Mouse (Mus musculus): Measurements from ENCODE around the gene Tmub2. TPM values are rescaled to one million over a fixed set of nuclear protein-coding genes. Genes with fewer than 3 reads are reported as not detected.

Tmub2 gene
- polyA plus RNA-seq, 1 experiment from 2014 or later, result 46.1 TPM

DNA sequence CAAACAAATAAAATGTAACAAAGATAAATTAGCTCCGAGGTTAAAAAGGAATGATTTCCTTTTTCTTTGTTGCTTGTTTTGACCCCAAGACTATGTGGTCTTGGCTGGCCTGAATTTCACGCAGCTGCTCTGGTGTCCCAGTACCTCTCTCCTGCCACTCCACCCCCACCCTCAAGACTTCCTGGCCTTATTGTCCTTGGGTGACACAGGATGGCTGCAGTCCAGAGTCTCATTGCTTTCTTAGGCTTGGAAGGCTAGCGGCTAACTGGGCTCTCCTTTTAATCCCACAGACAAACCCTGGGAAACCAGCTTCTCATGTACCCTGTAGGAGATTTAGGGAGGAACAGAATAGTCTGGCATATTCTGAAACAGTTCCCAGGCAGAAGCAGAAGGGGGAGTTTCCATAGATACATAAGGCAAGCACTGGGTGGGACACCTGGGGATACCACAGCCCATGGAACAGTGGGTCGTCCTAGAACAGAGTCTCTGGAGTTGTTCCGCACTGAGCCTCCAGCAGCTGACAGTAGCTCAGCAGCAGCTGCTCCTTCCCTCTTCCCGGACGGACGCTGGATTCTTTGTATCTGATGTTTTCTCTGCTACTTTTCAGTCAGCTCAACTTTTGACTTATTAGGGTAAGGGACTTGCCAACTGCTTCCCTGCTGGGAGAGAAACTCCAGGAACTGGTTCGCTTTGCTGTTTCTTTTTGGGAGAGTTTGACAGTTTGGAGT is 50.4 kb downstream of the Tmub2 start:
- Histone ChIP-seq H3K9me3 (ENCODE audit: low read length) (no peaks in the 10 kb centered on the region), H3K36me3 (ENCODE audit: insufficient read depth, low read length) (no peaks in the 10 kb centered on the region), H3K27me3 (replicated peaks; ENCODE audit: insufficient read depth, low read length) (no peaks in the 10 kb centered on the region), H3K4me2 (replicated peaks; ENCODE audit: low read depth, low read length) (no peak overlapping the region), H3K4me1 (ENCODE audit: insufficient read depth, low read depth, low read length) (peaks cover 6% of the 10 kb centered on the region; the same call in 1 of the 2 replicates), H3K9ac (replicated peaks; ENCODE audit: low read depth) (no peak overlapping the region), H3K27ac (ENCODE audit: low read length) (no peak overlapping the region), H3K4me3 (ENCODE audit: low read depth, low read length) (no peak overlapping the region)
- TF ChIP-seq EP300 (IDR thresholded peaks at IDR 0.05) (no peak), CTCF (IDR thresholded peaks at IDR 0.05) (0 out of 2 replicates have a peak, but pooled peaks have one; percentile 12)
- ATAC-seq (0 out of 2 replicates have a peak, but pooled peaks have one; percentile 20), DNase-seq (ENCODE audit: low spot score) (peak; percentile 48)
- 31% methylated on average over 9 of the region's 9 CpGs for WGBS

DNA sequence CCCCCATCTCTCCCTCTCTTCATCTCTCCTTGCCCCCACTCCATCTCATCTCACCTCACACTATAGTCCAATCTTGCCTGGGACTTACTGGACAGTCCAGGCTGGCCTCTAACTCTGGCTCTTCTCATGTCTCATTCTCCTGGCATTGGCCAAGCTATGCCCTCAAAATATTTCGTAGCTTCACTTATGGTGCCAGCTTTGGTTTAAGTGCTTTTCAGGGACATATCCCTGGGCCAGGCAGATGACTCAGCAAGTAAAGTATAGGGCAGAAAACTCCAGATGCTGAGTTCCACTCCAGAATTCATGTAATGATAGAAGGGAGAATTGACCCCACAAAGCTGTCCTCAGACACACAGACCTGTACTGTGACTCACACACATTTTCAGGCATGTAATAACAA is 51.5 kb downstream of the Tmub2 start:
- peaks cover 6% of the 10 kb centered on the region; the same call in 1 of the 2 replicates for H3K4me1 ChIP-seq (ENCODE audit: insufficient read depth, low read depth, low read length)
- H3K27me3 ChIP-seq (replicated peaks; ENCODE audit: insufficient read depth, low read length), result no peaks in the 10 kb centered on the region
- H3K36me3 ChIP-seq (ENCODE audit: insufficient read depth, low read length), result no peaks in the 10 kb centered on the region
- WGBS, result 61% methylated on average over 1 of the region's 1 CpGs
- H3K9me3 ChIP-seq (ENCODE audit: low read length), result no peaks in the 10 kb centered on the region
- H3K27ac ChIP-seq (ENCODE audit: low read length), result no peak overlapping the region
- no peak for ATAC-seq
- no peak overlapping the region for H3K4me2 ChIP-seq (replicated peaks; ENCODE audit: low read depth, low read length)
- no peak for DNase-seq (ENCODE audit: low spot score)
- no peak overlapping the region for H3K4me3 ChIP-seq (ENCODE audit: low read depth, low read length)
- H3K9ac ChIP-seq (replicated peaks; ENCODE audit: low read depth), result no peak overlapping the region
- TF ChIP-seq CTCF (IDR thresholded peaks at IDR 0.05) (no peak), EP300 (IDR thresholded peaks at IDR 0.05) (no peak)

DNA sequence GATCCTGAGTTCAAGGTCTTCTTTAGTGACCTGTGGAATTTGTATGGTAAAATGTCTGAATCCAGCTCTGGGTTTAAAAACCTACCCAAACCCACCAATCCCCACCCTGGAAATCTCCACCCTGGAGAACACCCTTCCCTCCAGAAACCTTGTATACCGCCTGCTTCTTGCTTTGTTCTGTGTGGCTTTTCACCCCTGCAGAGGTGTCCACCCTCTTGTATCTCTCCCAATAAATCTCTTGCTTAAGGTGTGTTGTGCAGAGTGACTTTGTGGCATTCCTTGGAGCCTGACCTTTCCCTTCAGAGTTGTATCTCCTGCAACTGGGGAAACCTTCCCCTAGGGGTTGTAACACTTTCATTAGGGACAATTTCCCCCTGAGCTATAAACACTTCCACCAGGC is 53.2 kb downstream of the Tmub2 start:
- no peak overlapping the region for H3K4me3 ChIP-seq (ENCODE audit: low read depth, low read length)
- H3K36me3 ChIP-seq (ENCODE audit: insufficient read depth, low read length), result no peaks in the 10 kb centered on the region
- peaks cover 6% of the 10 kb centered on the region; the same call in 1 of the 2 replicates for H3K4me1 ChIP-seq (ENCODE audit: insufficient read depth, low read depth, low read length)
- no peaks in the 10 kb centered on the region for H3K27me3 ChIP-seq (replicated peaks; ENCODE audit: insufficient read depth, low read length)
- no peak for TF ChIP-seq EP300 (IDR thresholded peaks at IDR 0.05)
- TF ChIP-seq CTCF (IDR thresholded peaks at IDR 0.05), result no peak
- H3K4me2 ChIP-seq (replicated peaks; ENCODE audit: low read depth, low read length), result no peak overlapping the region
- no peaks in the 10 kb centered on the region for H3K9me3 ChIP-seq (ENCODE audit: low read length)
- no peak overlapping the region for H3K9ac ChIP-seq (replicated peaks; ENCODE audit: low read depth)
- DNase-seq (ENCODE audit: low spot score), result no peak
- 43% methylated on average over 1 of the region's 1 CpGs for WGBS
- 0 out of 2 replicates have a peak overlapping the region, but pooled peaks have one; percentile 20 for H3K27ac ChIP-seq (ENCODE audit: low read length)
- no peak for ATAC-seq

DNA sequence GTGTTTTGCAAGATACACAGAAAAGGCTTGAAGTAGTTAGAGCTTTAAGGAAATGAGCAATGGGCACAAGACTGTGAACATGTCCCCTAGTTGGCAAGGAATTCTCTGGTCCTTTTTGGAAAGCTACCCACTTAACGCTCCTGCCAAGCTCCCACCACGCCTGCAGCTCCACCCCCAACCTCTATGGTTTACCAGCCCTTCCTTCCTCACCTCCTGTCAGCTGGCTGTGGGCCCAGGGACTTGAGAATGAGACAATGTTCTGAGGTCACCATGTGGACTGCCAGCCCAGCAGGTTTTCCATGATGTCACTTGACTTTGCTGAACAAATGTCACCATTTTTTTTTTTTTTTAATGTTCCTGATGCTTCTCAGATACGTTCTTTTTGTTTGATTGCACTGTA is 53.8 kb downstream of the Tmub2 start:
- no peaks in the 10 kb centered on the region for H3K9me3 ChIP-seq (ENCODE audit: low read length)
- 6% methylated on average over 3 of the region's 3 CpGs for WGBS
- TF ChIP-seq CTCF (IDR thresholded peaks at IDR 0.05) (no peak), EP300 (IDR thresholded peaks at IDR 0.05) (peak; percentile 79)
- no peak overlapping the region for H3K4me3 ChIP-seq (ENCODE audit: low read depth, low read length)
- H3K27ac ChIP-seq (ENCODE audit: low read length), result peak overlapping the region; percentile 20; the same call in 1 of the 2 replicates
- H3K4me2 ChIP-seq (replicated peaks; ENCODE audit: low read depth, low read length), result no peak overlapping the region
- peak; percentile 96 for DNase-seq (ENCODE audit: low spot score)
- no peaks in the 10 kb centered on the region for H3K27me3 ChIP-seq (replicated peaks; ENCODE audit: insufficient read depth, low read length)
- H3K36me3 ChIP-seq (ENCODE audit: insufficient read depth, low read length), result no peaks in the 10 kb centered on the region
- H3K4me1 ChIP-seq (ENCODE audit: insufficient read depth, low read depth, low read length), result peaks cover 6% of the 10 kb centered on the region; the same call in 1 of the 2 replicates
- ATAC-seq, result peak; percentile 95
- no peak overlapping the region for H3K9ac ChIP-seq (replicated peaks; ENCODE audit: low read depth)

Other genes starting within 250 kb of the Tmub2 start
- 2.1 and 2.4 TPM in 2 replicates for gene Cd300lg, start 243.4 kb upstream of the Tmub2 start, polyA plus RNA-seq (2015; fragmentation: Nextera tagmentation; extraction: Ambion mirVana)
- 3.9 TPM in 2 replicates for gene Mpp2, start 196.4 kb upstream of the Tmub2 start, polyA plus RNA-seq (2015; fragmentation: Nextera tagmentation; extraction: Ambion mirVana)
- 2.6 and 4.2 TPM in 2 replicates for gene Ppy, start 183.6 kb upstream of the Tmub2 start, polyA plus RNA-seq (2015; fragmentation: Nextera tagmentation; extraction: Ambion mirVana)
- gene Pyy, start 177.1 kb upstream of the Tmub2 start, polyA plus RNA-seq (2015; fragmentation: Nextera tagmentation; extraction: Ambion mirVana), result not detected in 2 replicates
- gene Nags, start 139.4 kb upstream of the Tmub2 start, polyA plus RNA-seq (2015; fragmentation: Nextera tagmentation; extraction: Ambion mirVana), result 0.91 and 1.4 TPM in 2 replicates
- 17.6 and 18.9 TPM in 2 replicates for gene Tmem101, start 128.5 kb upstream of the Tmub2 start, polyA plus RNA-seq (2015; fragmentation: Nextera tagmentation; extraction: Ambion mirVana)
- gene Lsm12, start 99.6 kb upstream of the Tmub2 start, polyA plus RNA-seq (2015; fragmentation: Nextera tagmentation; extraction: Ambion mirVana), result 74.7 and 79.9 TPM in 2 replicates
- gene G6pc3, start 95.3 kb upstream of the Tmub2 start, polyA plus RNA-seq (2015; fragmentation: Nextera tagmentation; extraction: Ambion mirVana), result 15.8 and 16.7 TPM in 2 replicates
- gene Hdac5, start 54.8 kb upstream of the Tmub2 start, polyA plus RNA-seq (2015; fragmentation: Nextera tagmentation; extraction: Ambion mirVana), result 65.6 and 79.0 TPM in 2 replicates
- 0.88 and 1.3 TPM in 2 replicates for gene BC030867, start 36.0 kb upstream of the Tmub2 start, polyA plus RNA-seq (2015; fragmentation: Nextera tagmentation; extraction: Ambion mirVana)
- not detected in 2 replicates for gene Asb16, start 16.2 kb upstream of the Tmub2 start, polyA plus RNA-seq (2015; fragmentation: Nextera tagmentation; extraction: Ambion mirVana)
- 9.6 and 10.2 TPM in 2 replicates for gene Atxn7l3, start 11.7 kb downstream of the Tmub2 start, polyA plus RNA-seq (2015; fragmentation: Nextera tagmentation; extraction: Ambion mirVana)
- 53.7 and 60.9 TPM in 2 replicates for gene Ubtf, start 34.8 kb downstream of the Tmub2 start, polyA plus RNA-seq (2015; fragmentation: Nextera tagmentation; extraction: Ambion mirVana)
- gene Slc4a1, start 81.3 kb downstream of the Tmub2 start, polyA plus RNA-seq (2015; fragmentation: Nextera tagmentation; extraction: Ambion mirVana), result 9.7 and 9.8 TPM in 2 replicates
- 1.7 and 1.9 TPM in 2 replicates for gene Rundc3a, start 108.5 kb downstream of the Tmub2 start, polyA plus RNA-seq (2015; fragmentation: Nextera tagmentation; extraction: Ambion mirVana)
- 214 TPM in 2 replicates for gene Slc25a39, start 123.0 kb downstream of the Tmub2 start, polyA plus RNA-seq (2015; fragmentation: Nextera tagmentation; extraction: Ambion mirVana)
- gene Grn, start 145.4 kb downstream of the Tmub2 start, polyA plus RNA-seq (2015; fragmentation: Nextera tagmentation; extraction: Ambion mirVana), result 215 and 223 TPM in 2 replicates
- gene Fam171a2, start 162.8 kb downstream of the Tmub2 start, polyA plus RNA-seq (2015; fragmentation: Nextera tagmentation; extraction: Ambion mirVana), result 3.2 and 3.4 TPM in 2 replicates
- gene Itga2b, start 185.2 kb downstream of the Tmub2 start, polyA plus RNA-seq (2015; fragmentation: Nextera tagmentation; extraction: Ambion mirVana), result 13.0 and 14.9 TPM in 2 replicates